Mouse (Mus musculus): ENCODE measurements around the gene 2210011C24Rik. TPM values are rescaled to one million over a fixed set of nuclear protein-coding genes. Genes with fewer than 3 reads are reported as not detected.

Gene 2210011C24Rik
- polyA plus RNA-seq, 1 experiment: not detected

DNA sequence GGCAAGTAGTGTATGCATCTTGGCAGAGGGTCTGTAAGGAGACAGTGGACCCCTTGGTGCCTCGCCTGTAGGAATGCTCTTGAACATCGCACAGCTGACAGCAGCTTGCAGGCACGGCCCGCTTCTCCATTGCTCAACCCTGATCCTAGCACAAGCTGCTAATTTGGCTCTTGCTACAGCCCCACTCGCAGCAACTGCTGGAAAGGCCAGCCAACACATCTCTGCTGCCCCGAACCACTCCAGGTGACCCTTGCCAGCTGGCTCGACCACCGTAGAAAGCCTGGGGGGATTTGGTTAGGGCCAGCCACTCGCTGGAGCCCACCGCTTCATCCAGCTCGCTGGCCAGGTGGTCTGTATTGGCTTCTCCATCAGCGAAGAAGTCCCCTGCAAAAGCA lies 31.0 kb upstream of the 2210011C24Rik start:
- H3K27ac ChIP-seq (ENCODE audit: insufficient read depth, low read length): no peak overlapping the region
- H3K4me1 ChIP-seq (ENCODE audit: control insufficient read depth, insufficient read depth, low read length): peaks cover 2% of the 10 kb centered on the region; the same call in 1 of the 2 replicates
- no peak overlapping the region for H3K4me3 ChIP-seq (ENCODE audit: insufficient read depth, low read length)
- TF ChIP-seq CTCF (IDR thresholded peaks at IDR 0.05; ENCODE audit: borderline replicate concordance, insufficient read depth, low read length) (no peak), POLR2A (IDR thresholded peaks at IDR 0.05; ENCODE audit: low read depth, low read length) (no peak)

DNA sequence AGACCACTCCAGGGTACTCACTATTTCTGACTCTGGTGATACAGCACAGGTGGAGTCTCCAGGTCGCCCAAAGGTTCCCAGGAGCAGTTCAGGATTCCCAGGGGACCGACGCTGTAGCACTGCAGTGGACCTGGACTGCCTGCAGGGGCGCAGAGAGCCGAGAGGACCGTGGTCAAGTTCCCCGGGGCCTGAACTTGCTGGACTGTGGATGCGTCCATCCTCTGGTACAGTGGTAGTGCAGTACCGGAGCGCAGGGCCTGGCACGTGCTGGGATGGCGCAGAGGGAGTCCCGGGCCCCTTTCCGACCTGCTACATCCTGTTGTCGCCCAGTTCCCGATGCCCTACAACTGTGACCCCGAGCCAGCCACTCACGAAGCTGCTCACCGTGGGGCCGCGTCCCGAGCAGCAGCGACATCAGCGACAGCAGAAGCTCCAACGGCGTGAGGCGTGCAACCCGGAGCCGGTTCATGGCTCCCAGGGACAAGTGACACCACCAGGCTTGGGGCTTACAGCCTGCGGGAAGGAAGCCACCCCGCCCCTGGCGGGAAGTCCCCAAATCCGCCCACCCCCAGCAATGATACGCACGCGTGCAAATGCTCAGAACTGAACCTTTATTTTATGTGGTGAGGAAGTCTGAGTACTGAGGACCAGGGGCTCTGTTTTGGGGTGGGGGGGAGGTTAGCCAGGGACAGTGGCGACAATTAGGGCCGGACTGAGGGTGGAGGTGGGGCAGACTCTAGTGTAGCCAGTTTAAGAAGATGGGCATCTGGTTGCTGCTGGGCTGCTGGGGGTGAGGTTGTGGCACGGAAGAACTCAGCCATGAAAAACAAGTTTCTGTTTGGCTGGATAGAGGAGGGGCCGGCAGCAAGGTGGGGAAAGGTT lies 30.3 kb upstream of the 2210011C24Rik start, which contains the start of gene Il27ra:
Gene Il27ra, minus strand, starts transcription at position 524 of the 882 bp plus-strand sequence.
- H3K4me1 ChIP-seq (ENCODE audit: control insufficient read depth, insufficient read depth, low read length): peaks cover 2% of the 10 kb centered on the region; the same call in 1 of the 2 replicates
- H3K27ac ChIP-seq (ENCODE audit: insufficient read depth, low read length): no peak within 1 kb of the TSS
- H3K4me3 ChIP-seq (ENCODE audit: insufficient read depth, low read length): peak within 1 kb of the TSS; percentile 21; the same call in 1 of the 2 replicates
- TF ChIP-seq POLR2A (IDR thresholded peaks at IDR 0.05; ENCODE audit: low read depth, low read length): no peak
- TF ChIP-seq CTCF (IDR thresholded peaks at IDR 0.05; ENCODE audit: borderline replicate concordance, insufficient read depth, low read length): peak; percentile 61; the same call in 1 of the 2 replicates

- Histone ChIP-seq H3K4me1 (ENCODE audit: control insufficient read depth, insufficient read depth, low read length) (peaks cover 2% of the 10 kb centered on the region; the same call in 1 of the 2 replicates), H3K27ac (ENCODE audit: insufficient read depth, low read length) (no peak overlapping the region), H3K4me3 (ENCODE audit: insufficient read depth, low read length) (no peak overlapping the region)
- TF ChIP-seq POLR2A (IDR thresholded peaks at IDR 0.05; ENCODE audit: low read depth, low read length) (no peak), CTCF (IDR thresholded peaks at IDR 0.05; ENCODE audit: borderline replicate concordance, insufficient read depth, low read length) (0 out of 2 replicates have a peak, but pooled peaks have one; percentile 10)
These were observed 27.1 kb upstream of the 2210011C24Rik start for GRCm38 (mm10) chr8:84039050-84039449.

DNA sequence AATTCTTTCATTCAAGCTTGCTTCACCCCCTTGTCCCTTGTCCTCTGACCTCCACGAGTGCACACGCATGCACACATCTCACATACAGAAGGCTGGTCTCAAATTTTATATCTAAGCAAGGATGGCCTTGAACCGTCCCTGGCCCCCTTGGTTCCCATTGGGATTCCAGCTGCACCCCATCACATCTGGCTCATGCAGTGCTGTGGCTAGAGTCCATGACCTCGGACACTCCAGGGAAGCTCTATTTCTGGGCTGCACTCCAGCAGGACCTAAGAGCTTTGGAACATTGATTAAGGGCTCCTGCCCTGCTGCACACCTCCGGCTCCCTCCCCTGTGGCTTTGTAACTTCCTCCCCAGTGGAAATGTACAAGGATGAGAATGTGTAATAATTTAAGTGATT lies 26.0 kb upstream of the 2210011C24Rik start:
- no peak for TF ChIP-seq CTCF (IDR thresholded peaks at IDR 0.05; ENCODE audit: borderline replicate concordance, insufficient read depth, low read length)
- no peak for TF ChIP-seq POLR2A (IDR thresholded peaks at IDR 0.05; ENCODE audit: low read depth, low read length)
- peaks cover 9% of the 10 kb centered on the region for H3K4me1 ChIP-seq (ENCODE audit: control insufficient read depth, insufficient read depth, low read length)
- H3K4me3 ChIP-seq (ENCODE audit: insufficient read depth, low read length): no peak overlapping the region
- H3K27ac ChIP-seq (ENCODE audit: insufficient read depth, low read length): no peak overlapping the region

- TF ChIP-seq POLR2A (IDR thresholded peaks at IDR 0.05; ENCODE audit: low read depth, low read length) (no peak), CTCF (IDR thresholded peaks at IDR 0.05; ENCODE audit: borderline replicate concordance, insufficient read depth, low read length) (no peak)
- Histone ChIP-seq H3K4me1 (ENCODE audit: control insufficient read depth, insufficient read depth, low read length) (peaks cover 12% of the 10 kb centered on the region), H3K4me3 (ENCODE audit: insufficient read depth, low read length) (no peak overlapping the region), H3K27ac (ENCODE audit: insufficient read depth, low read length) (peak overlapping the region; percentile 75)
These were observed 20.8 kb upstream of the 2210011C24Rik start for GRCm38 (mm10) chr8:84032777-84033176.

DNA sequence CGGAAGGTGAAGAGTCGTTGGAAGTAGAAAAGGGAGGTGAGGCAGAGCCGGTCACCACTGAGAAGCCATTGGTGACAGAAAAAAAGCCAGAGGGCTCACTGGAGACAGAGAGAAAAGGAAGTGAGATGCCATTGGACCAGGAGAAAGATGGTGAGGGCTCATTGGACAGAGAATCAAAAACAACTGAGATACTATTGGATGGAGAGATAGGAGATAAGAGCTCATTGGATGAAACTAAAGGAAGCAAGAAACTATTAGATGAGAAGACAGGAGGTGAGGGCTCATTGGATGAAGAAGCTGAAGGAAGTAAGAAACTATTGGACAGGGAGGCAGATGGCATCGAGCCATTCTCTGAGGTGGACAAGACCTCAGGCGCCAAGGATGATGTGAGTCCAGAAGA lies 17.3 kb upstream of the 2210011C24Rik start:
- Histone ChIP-seq H3K4me3 (ENCODE audit: insufficient read depth, low read length) (no peak overlapping the region), H3K27ac (ENCODE audit: insufficient read depth, low read length) (no peak overlapping the region), H3K4me1 (ENCODE audit: control insufficient read depth, insufficient read depth, low read length) (peaks cover 12% of the 10 kb centered on the region)
- TF ChIP-seq CTCF (IDR thresholded peaks at IDR 0.05; ENCODE audit: borderline replicate concordance, insufficient read depth, low read length) (no peak), POLR2A (IDR thresholded peaks at IDR 0.05; ENCODE audit: low read depth, low read length) (no peak)

GRCm38 (mm10) chr8:84027449-84027848 lies 15.5 kb upstream of the 2210011C24Rik start:
- TF ChIP-seq CTCF (IDR thresholded peaks at IDR 0.05; ENCODE audit: borderline replicate concordance, insufficient read depth, low read length) (no peak), POLR2A (IDR thresholded peaks at IDR 0.05; ENCODE audit: low read depth, low read length) (no peak)
- Histone ChIP-seq H3K4me3 (ENCODE audit: insufficient read depth, low read length) (no peak overlapping the region), H3K4me1 (ENCODE audit: control insufficient read depth, insufficient read depth, low read length) (peaks cover 13% of the 10 kb centered on the region), H3K27ac (ENCODE audit: insufficient read depth, low read length) (no peak overlapping the region)

GRCm38 (mm10) chr8:84025863-84026262 lies 13.9 kb upstream of the 2210011C24Rik start:
- H3K4me3 ChIP-seq (ENCODE audit: insufficient read depth, low read length): peak overlapping the region; percentile 4
- peaks cover 17% of the 10 kb centered on the region for H3K4me1 ChIP-seq (ENCODE audit: control insufficient read depth, insufficient read depth, low read length)
- H3K27ac ChIP-seq (ENCODE audit: insufficient read depth, low read length): no peak overlapping the region
- no peak for TF ChIP-seq POLR2A (IDR thresholded peaks at IDR 0.05; ENCODE audit: low read depth, low read length)
- no peak for TF ChIP-seq CTCF (IDR thresholded peaks at IDR 0.05; ENCODE audit: borderline replicate concordance, insufficient read depth, low read length)

DNA sequence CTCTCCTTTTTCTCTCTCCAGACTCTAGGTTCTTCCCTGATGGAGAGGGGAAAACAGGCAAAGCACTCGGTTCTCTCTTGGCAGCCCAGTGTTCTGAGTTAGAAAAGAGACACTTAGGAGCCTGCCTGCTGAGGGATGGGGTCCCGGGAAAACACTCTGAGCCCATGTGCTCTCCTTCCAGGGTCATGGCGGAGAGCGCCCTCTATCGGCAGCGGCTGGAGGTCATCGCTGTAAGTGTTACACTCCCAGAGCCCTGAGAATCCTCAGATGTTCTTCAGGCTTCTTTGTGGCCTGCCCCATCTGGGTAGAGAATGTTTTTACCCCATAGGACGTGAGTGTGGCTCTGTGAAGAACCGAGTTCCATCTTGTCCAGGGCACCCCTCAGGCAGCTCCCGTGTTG lies 12.2 kb upstream of the 2210011C24Rik start:
- TF ChIP-seq POLR2A (IDR thresholded peaks at IDR 0.05; ENCODE audit: low read depth, low read length): no peak
- TF ChIP-seq CTCF (IDR thresholded peaks at IDR 0.05; ENCODE audit: borderline replicate concordance, insufficient read depth, low read length): peak; percentile 60; the same call in 1 of the 2 replicates

GRCm38 (mm10) chr8:84023631-84024030 lies 11.7 kb upstream of the 2210011C24Rik start:
- Histone ChIP-seq H3K4me3 (ENCODE audit: insufficient read depth, low read length) (no peak overlapping the region), H3K4me1 (ENCODE audit: control insufficient read depth, insufficient read depth, low read length) (peaks cover 17% of the 10 kb centered on the region), H3K27ac (ENCODE audit: insufficient read depth, low read length) (no peak overlapping the region)
- no peak for TF ChIP-seq POLR2A (IDR thresholded peaks at IDR 0.05; ENCODE audit: low read depth, low read length)
- TF ChIP-seq CTCF (IDR thresholded peaks at IDR 0.05; ENCODE audit: borderline replicate concordance, insufficient read depth, low read length): no peak

More for the DNA sequence above, 12.2 kb upstream of the 2210011C24Rik start:
- H3K4me3 ChIP-seq (ENCODE audit: insufficient read depth, low read length): no peak overlapping the region
- H3K4me1 ChIP-seq (ENCODE audit: control insufficient read depth, insufficient read depth, low read length): peaks cover 17% of the 10 kb centered on the region
- no peak overlapping the region for H3K27ac ChIP-seq (ENCODE audit: insufficient read depth, low read length)
